Comparison of ENCODE assay signal across 8 mouse cellular contexts in the genomic region with DNA sequence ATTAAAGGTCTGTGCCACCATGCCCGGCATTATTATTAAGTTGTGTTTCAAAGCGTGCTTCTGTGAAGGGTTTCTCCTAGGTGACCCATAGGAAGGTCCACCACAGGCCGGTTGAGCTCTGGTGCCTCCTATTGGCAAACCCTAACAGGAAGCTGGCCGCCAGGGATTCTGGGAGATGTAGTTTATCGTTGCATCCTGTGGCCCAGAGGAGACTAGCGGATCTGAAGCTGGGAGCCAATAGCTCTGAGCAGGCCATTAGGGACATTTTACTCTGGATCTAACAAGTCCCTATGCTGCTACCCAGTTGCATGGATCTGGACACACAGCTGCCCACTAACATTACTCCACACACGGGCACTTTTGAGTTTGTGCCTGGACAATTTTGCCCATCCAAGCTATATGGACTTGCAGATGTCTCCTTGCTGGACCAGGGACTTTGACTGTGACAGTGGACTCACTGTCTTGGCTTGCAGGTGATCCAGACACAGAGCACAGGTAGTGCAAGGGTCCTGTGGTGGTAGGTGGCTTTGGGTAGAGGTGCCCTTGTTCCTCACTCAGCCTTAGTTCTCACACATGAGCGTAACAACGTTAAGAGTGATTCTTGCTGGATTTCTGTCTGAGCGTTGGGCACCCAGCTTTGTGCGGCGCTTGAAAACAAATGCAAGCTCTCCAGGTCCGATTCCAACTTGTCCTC. TPM values are rescaled to one million over a fixed set of nuclear protein-coding genes. Genes with fewer than 3 reads are reported as not detected.
DNase-seq lines count a peak whose midpoint lies in the region; ATAC-seq and TF ChIP-seq lines count a peak whose summit lies in the region.

No protein-coding gene starts in this region.

- no peaks in the 10 kb centered on the region for H3K36me3 ChIP-seq in forebrain, embryonic 12.5 days (replicated peaks)
- no peaks in the 10 kb centered on the region for H3K36me3 ChIP-seq in heart, embryonic 16.5 days (ENCODE audit: control insufficient read depth, insufficient read depth)
- H3K36me3 ChIP-seq in liver, embryonic 12.5 days: no peaks in the 10 kb centered on the region
- no peaks in the 10 kb centered on the region for H3K36me3 ChIP-seq in stomach, postnatal 0 days (ENCODE audit: control insufficient read depth, insufficient read depth, low read length)

- peak overlapping the region; percentile 5 for H3K4me3 ChIP-seq in forebrain, embryonic 12.5 days (replicated peaks)
- H3K4me3 ChIP-seq in heart, embryonic 16.5 days (ENCODE audit: low read length): peak overlapping the region; percentile 37
- peak overlapping the region; percentile 37 for H3K4me3 ChIP-seq in liver, embryonic 12.5 days
- H3K4me3 ChIP-seq in stomach, postnatal 0 days (ENCODE audit: low read depth, low read length): no peak overlapping the region

- peaks cover 2% of the 10 kb centered on the region; the same call in 1 of the 2 replicates for H3K27me3 ChIP-seq in forebrain, embryonic 12.5 days
- H3K27me3 ChIP-seq in heart, embryonic 16.5 days (ENCODE audit: control insufficient read depth, insufficient read depth, low read length): no peaks in the 10 kb centered on the region
- H3K27me3 ChIP-seq in liver, embryonic 12.5 days (replicated peaks): no peaks in the 10 kb centered on the region
- no peaks in the 10 kb centered on the region for H3K27me3 ChIP-seq in stomach, postnatal 0 days (ENCODE audit: control insufficient read depth, insufficient read depth, low read length)

- no peak overlapping the region for H3K27ac ChIP-seq in forebrain, embryonic 12.5 days
- H3K27ac ChIP-seq in heart, embryonic 16.5 days (ENCODE audit: low read length): peak overlapping the region; percentile 32
- peak overlapping the region; percentile 78 for H3K27ac ChIP-seq in liver, embryonic 12.5 days
- H3K27ac ChIP-seq in stomach, postnatal 0 days (replicated peaks): peak overlapping the region; percentile 41; the same call in 1 of the 2 replicates

- TF ChIP-seq CTCF in stomach, postnatal 0 days (IDR thresholded peaks at IDR 0.05; ENCODE audit: low read depth): peak; percentile 70

- peak; percentile 87 for DNase-seq in ES-CJ7 (ENCODE audit: low read depth, low spot score)
- peak; percentile 78 for DNase-seq in c-Kit-positive CD71-positive TER-119-positive erythroid progenitor cells, embryonic 14.5 days (ENCODE audit: low spot score)
- peak; percentile 86 to 91 for DNase-seq in kidney, postnatal 25 days
- DNase-seq in naive thymus-derived CD4-positive, alpha-beta T cell, adult 2 months (ENCODE audit: low read depth): peak; percentile 56
- peak; percentile 75 for DNase-seq in stomach, postnatal 0 days (ENCODE audit: low spot score)

- WGBS in forebrain, embryonic 12.5 days: 16% methylated on average over 13 of the region's 13 CpGs
- WGBS in heart, embryonic 16.5 days: 20% methylated on average over 13 of the region's 13 CpGs
- 16% methylated on average over 13 of the region's 13 CpGs for WGBS in liver, embryonic 12.5 days (ENCODE audit: insufficient replicate concordance)
- WGBS in stomach, postnatal 0 days: 26% methylated on average over 13 of the region's 13 CpGs

- peaks cover 9% of the 10 kb centered on the region; the same call in 1 of the 2 replicates for H3K4me1 ChIP-seq in forebrain, embryonic 12.5 days
- H3K4me1 ChIP-seq in heart, embryonic 16.5 days (ENCODE audit: control insufficient read depth, insufficient read depth, low read length): peaks cover 22% of the 10 kb centered on the region
- peaks cover 54% of the 10 kb centered on the region for H3K4me1 ChIP-seq in liver, embryonic 12.5 days
- H3K4me1 ChIP-seq in stomach, postnatal 0 days (replicated peaks; ENCODE audit: control insufficient read depth, insufficient read depth): no peaks in the 10 kb centered on the region

- TF ChIP-seq EP300 in stomach, postnatal 0 days (optimal IDR thresholded peaks at IDR 0.05): no peak

- H3K9me3 ChIP-seq in forebrain, embryonic 12.5 days: peaks cover under 1% of the 10 kb centered on the region; the same call in 1 of the 2 replicates
- H3K9me3 ChIP-seq in heart, embryonic 16.5 days (replicated peaks; ENCODE audit: control insufficient read depth, low read length): no peaks in the 10 kb centered on the region; the same call in 1 of the 2 replicates
- H3K9me3 ChIP-seq in liver, embryonic 12.5 days (replicated peaks): no peaks in the 10 kb centered on the region
- no peaks in the 10 kb centered on the region for H3K9me3 ChIP-seq in stomach, postnatal 0 days (ENCODE audit: control insufficient read depth, low read length)

- H3K9ac ChIP-seq in forebrain, embryonic 12.5 days: peak overlapping the region; percentile 8; the same call in 1 of the 2 replicates
- H3K9ac ChIP-seq in heart, embryonic 16.5 days (ENCODE audit: low read length): peak overlapping the region; percentile 71
- peak overlapping the region; percentile 65 for H3K9ac ChIP-seq in liver, embryonic 12.5 days
- H3K9ac ChIP-seq in stomach, postnatal 0 days (ENCODE audit: low read length): peak overlapping the region; percentile 35; the same call in 1 of the 2 replicates

- ATAC-seq in forebrain, embryonic 12.5 days (ENCODE audit: low FRiP score): peak; percentile 75; the same call in 1 of the 2 replicates
- peak; percentile 46; the same call in 1 of the 2 replicates for ATAC-seq in heart, embryonic 16.5 days (replicated peaks; ENCODE audit: extremely low read depth, insufficient read depth, low FRiP score)
- peak; percentile 66 for ATAC-seq in liver, embryonic 12.5 days
- peak; percentile 70 for ATAC-seq in stomach, postnatal 0 days (ENCODE audit: low FRiP score, low TSS enrichment)

- peak overlapping the region; percentile 42 for H3K4me2 ChIP-seq in forebrain, embryonic 12.5 days
- peak overlapping the region; percentile 67 for H3K4me2 ChIP-seq in heart, embryonic 16.5 days (ENCODE audit: low read depth, low read length)
- H3K4me2 ChIP-seq in liver, embryonic 12.5 days: peak overlapping the region; percentile 65
- peak overlapping the region; percentile 46 for H3K4me2 ChIP-seq in stomach, postnatal 0 days (replicated peaks; ENCODE audit: low read depth)

RNA-seq across cellular contexts. Expression of gene Fscn1, which starts 24.4 kb away (rescaled TPM):
- 665 and 748 TPM in 2 replicates for polyA plus RNA-seq in forebrain, embryonic 12.5 days (2016; fragmentation: Nextera tagmentation; extraction: Ambion mirVana)
- polyA plus RNA-seq in heart, embryonic 16.5 days (2015; fragmentation: Nextera tagmentation; extraction: Ambion mirVana): 115 and 129 TPM in 2 replicates
- 69.1 and 69.4 TPM in 2 replicates for polyA plus RNA-seq in liver, embryonic 12.5 days (2016; fragmentation: Nextera tagmentation; extraction: Ambion mirVana)
- 42.0 and 42.7 TPM in 2 replicates for polyA plus RNA-seq in stomach, postnatal 0 days (2015; fragmentation: Nextera tagmentation; extraction: Ambion mirVana)

RNA-seq across cellular contexts. Expression of gene Actb, which starts 29.2 kb away (rescaled TPM):
- polyA plus RNA-seq in forebrain, embryonic 12.5 days (2016; fragmentation: Nextera tagmentation; extraction: Ambion mirVana): 12,389 and 14,301 TPM in 2 replicates
- polyA plus RNA-seq in heart, embryonic 16.5 days (2015; fragmentation: Nextera tagmentation; extraction: Ambion mirVana): 5,062 and 5,724 TPM in 2 replicates
- polyA plus RNA-seq in liver, embryonic 12.5 days (2016; fragmentation: Nextera tagmentation; extraction: Ambion mirVana): 7,775 and 7,997 TPM in 2 replicates
- 14,823 and 16,187 TPM in 2 replicates for polyA plus RNA-seq in stomach, postnatal 0 days (2015; fragmentation: Nextera tagmentation; extraction: Ambion mirVana)

RNA-seq across cellular contexts. Expression of gene Fbxl18, which starts 40.6 kb away (rescaled TPM):
- 24.0 and 24.6 TPM in 2 replicates for polyA plus RNA-seq in forebrain, embryonic 12.5 days (2016; fragmentation: Nextera tagmentation; extraction: Ambion mirVana)
- polyA plus RNA-seq in heart, embryonic 16.5 days (2015; fragmentation: Nextera tagmentation; extraction: Ambion mirVana): 7.5 and 8.3 TPM in 2 replicates
- 5.8 and 6.1 TPM in 2 replicates for polyA plus RNA-seq in liver, embryonic 12.5 days (2016; fragmentation: Nextera tagmentation; extraction: Ambion mirVana)
- 5.0 and 5.3 TPM in 2 replicates for polyA plus RNA-seq in stomach, postnatal 0 days (2015; fragmentation: Nextera tagmentation; extraction: Ambion mirVana)

Comparison
In these comparisons a context has a peak if more than half of its experiments do, and no peak if none do; other contexts are left out.
1. H3K9ac ChIP-seq: peak in every context shown above with its lines; median percentile 71 in heart, embryonic 16.5 days; 65 in liver, embryonic 12.5 days; 35 in stomach, postnatal 0 days; 8 in forebrain, embryonic 12.5 days.